16 mouse cellular contexts compared by ENCODE assay signal in genomic region chr11:113005895-113006294, GRCm38 (mm10).
"Had no signal": no experiment of that assay in that cellular context is flagged by ENCODE, and none has a peak within 500 bp of the region (broad histone marks: within the 10 kb centered on the region; RNA-seq: fewer than 3 reads in every experiment).

No protein-coding gene starts in this region.

- H3K27me3 ChIP-seq: neural tube, embryonic 13.5 days; neural tube, embryonic 15.5 days; stomach, embryonic 15.5 days had no signal

- DNase-seq: retina, postnatal 1 day; right cerebral cortex, adult 18-20 months; right cerebral cortex, postnatal 14 days; right cerebral cortex, postnatal 25 days; right cerebral cortex, postnatal 4 days; spleen, adult 18-20 months; thymus, adult 18-20 months; thymus, adult 2 months; thymus, postnatal 14 days; thymus, postnatal 25 days; thymus, postnatal 36 days; thymus, postnatal 4 days had no signal

- H3K36me3 ChIP-seq: neural tube, embryonic 13.5 days; neural tube, embryonic 15.5 days; stomach, embryonic 15.5 days had no signal

- H3K4me3 ChIP-seq: neural tube, embryonic 13.5 days; neural tube, embryonic 15.5 days; stomach, embryonic 15.5 days had no signal

- H3K9ac ChIP-seq: neural tube, embryonic 13.5 days; neural tube, embryonic 15.5 days; stomach, embryonic 15.5 days had no signal

- H3K4me1 ChIP-seq: neural tube, embryonic 15.5 days; stomach, embryonic 15.5 days had no signal

- H3K27ac ChIP-seq: neural tube, embryonic 13.5 days; neural tube, embryonic 15.5 days; stomach, embryonic 15.5 days; stomach, postnatal 0 days had no signal

- H3K4me2 ChIP-seq: neural tube, embryonic 13.5 days; neural tube, embryonic 15.5 days; stomach, embryonic 15.5 days had no signal

- H3K9me3 ChIP-seq: neural tube, embryonic 13.5 days; neural tube, embryonic 15.5 days; stomach, embryonic 15.5 days had no signal
